Mouse (Mus musculus): ENCODE data around the gene Gm2115. TPM values are rescaled to one million over a fixed set of nuclear protein-coding genes. Genes with fewer than 3 reads are reported as not detected.

Gm2115 gene
- total and polyA plus RNA-seq, 3 experiments = 0.10 to 0.29 (median 0.25) TPM

DNA sequence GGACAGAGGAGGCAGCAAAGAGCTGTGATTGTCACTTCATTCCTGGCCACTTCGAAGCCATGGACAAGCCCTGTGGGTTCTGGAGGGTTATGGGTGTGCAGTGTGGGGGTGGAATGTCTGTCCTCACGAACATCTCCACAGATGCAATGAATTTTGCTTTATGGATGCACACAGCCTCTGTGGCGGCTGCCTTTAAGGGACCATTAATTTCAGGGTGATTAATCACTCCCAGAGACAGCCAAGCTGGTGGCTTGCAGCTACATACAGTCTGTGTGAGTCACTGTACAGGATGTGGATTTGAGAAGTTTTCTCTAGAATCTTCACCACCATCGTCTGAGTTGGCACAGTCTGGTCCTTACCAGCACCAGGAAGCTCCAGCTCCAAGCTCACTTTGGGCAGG lies 17.9 kb downstream of the Gm2115 start:
- Histone ChIP-seq H3K4me1 (ENCODE audit: control insufficient read depth, insufficient read depth, low read length) (no peaks in the 10 kb centered on the region), H3K27ac (no peak overlapping the region), H3K36me3 (ENCODE audit: control insufficient read depth, insufficient read depth, low read length) (no peaks in the 10 kb centered on the region), H3K9ac (ENCODE audit: low read depth, low read length) (no peak overlapping the region), H3K27me3 (ENCODE audit: control insufficient read depth, insufficient read depth, low read length) (no peaks in the 10 kb centered on the region), H3K4me3 (no peak overlapping the region), H3K79me2 (replicated peaks; ENCODE audit: control insufficient read depth, insufficient read depth, low read length) (no peaks in the 10 kb centered on the region)
- intact Hi-C loops (cut with DNase I) = no loop called here
- 63% methylated on average over 4 of the region's 4 CpGs for WGBS
- no peak for DNase-seq
- TF ChIP-seq POLR2A (IDR thresholded peaks at IDR 0.05; ENCODE audit: insufficient read depth, low read depth, low read length) = no peak
- TF ChIP-seq CTCF (IDR thresholded peaks at IDR 0.05) = no peak
- no peak for TF ChIP-seq EP300 (IDR thresholded peaks at IDR 0.05; ENCODE audit: insufficient read depth, low read depth, low read length)

DNA sequence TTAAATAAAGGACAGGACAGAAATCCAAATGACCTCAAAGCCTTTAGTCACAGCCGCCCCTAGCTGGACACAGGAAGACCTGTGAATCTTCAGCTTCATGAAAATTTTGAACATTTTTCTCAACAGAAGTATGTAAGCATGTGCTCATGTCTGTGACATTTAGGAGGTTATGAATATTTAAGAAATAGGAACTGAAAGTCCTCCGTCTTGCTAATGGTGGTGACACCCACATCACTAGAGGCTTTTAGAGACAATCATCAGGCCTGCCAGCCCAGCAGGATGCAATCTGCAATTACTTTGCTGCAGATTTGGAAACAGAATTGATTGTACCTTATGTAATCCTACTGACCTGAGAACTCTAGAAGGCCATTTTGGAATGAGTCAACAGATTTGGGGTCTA lies 22.7 kb downstream of the Gm2115 start:
- Histone ChIP-seq H3K79me2 (replicated peaks; ENCODE audit: control insufficient read depth, insufficient read depth, low read length) (no peaks in the 10 kb centered on the region), H3K27ac (no peak overlapping the region), H3K36me3 (ENCODE audit: control insufficient read depth, insufficient read depth, low read length) (no peaks in the 10 kb centered on the region), H3K27me3 (ENCODE audit: control insufficient read depth, insufficient read depth, low read length) (no peaks in the 10 kb centered on the region), H3K9ac (ENCODE audit: low read depth, low read length) (no peak overlapping the region), H3K4me3 (no peak overlapping the region), H3K4me1 (ENCODE audit: control insufficient read depth, insufficient read depth, low read length) (no peaks in the 10 kb centered on the region)
- DNase-seq = no peak
- TF ChIP-seq POLR2A (IDR thresholded peaks at IDR 0.05; ENCODE audit: insufficient read depth, low read depth, low read length) (no peak), CTCF (IDR thresholded peaks at IDR 0.05) (no peak), EP300 (IDR thresholded peaks at IDR 0.05; ENCODE audit: insufficient read depth, low read depth, low read length) (no peak)
- intact Hi-C loops (cut with DNase I) = no loop called here
- WGBS = 92% methylated on average over 2 of the region's 2 CpGs

DNA sequence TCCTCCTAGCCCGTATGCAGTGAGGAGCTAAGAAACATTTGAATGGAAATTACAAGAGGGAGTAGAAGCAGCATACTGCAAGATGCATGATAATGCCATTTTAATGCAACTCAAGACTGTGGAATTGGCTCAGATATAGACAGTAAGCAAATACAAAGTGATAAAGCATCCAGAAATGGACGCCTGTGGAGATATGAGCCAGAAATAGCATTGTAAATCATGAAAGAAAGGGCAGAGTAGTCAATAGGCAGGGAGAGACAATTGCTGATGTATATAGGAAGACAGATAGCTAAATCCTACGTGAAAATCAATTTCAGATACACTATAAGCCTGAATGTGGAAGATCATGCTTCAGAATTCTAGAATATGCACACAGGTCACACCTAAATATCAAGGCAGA lies 26.5 kb downstream of the Gm2115 start:
- TF ChIP-seq EP300 (IDR thresholded peaks at IDR 0.05; ENCODE audit: insufficient read depth, low read depth, low read length) (no peak), POLR2A (IDR thresholded peaks at IDR 0.05; ENCODE audit: insufficient read depth, low read depth, low read length) (no peak)

DNA sequence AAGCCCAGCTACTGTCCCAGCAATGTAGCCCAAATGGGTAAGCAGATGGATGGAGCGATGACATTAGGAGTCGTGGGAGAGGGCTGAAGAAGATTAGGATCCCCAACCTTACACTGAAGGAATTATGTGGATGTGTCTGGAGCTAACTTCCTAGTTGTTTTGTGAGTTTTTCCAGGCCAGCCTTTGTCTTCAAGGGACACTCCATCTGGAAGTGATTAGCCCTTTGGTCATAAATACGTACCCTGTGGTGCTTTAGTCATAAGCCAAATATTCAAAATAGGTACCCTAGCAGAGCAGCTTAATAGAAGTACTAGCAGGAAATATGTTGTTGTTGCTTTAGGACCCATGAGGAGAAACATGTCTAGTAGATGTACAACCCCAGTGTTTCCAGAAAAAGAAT lies 28.6 kb downstream of the Gm2115 start:
- Histone ChIP-seq H3K27ac (no peak overlapping the region), H3K27me3 (ENCODE audit: control insufficient read depth, insufficient read depth, low read length) (no peaks in the 10 kb centered on the region), H3K36me3 (ENCODE audit: control insufficient read depth, insufficient read depth, low read length) (no peaks in the 10 kb centered on the region), H3K4me3 (no peak overlapping the region), H3K79me2 (replicated peaks; ENCODE audit: control insufficient read depth, insufficient read depth, low read length) (no peaks in the 10 kb centered on the region), H3K9ac (ENCODE audit: low read depth, low read length) (no peak overlapping the region), H3K4me1 (ENCODE audit: control insufficient read depth, insufficient read depth, low read length) (no peaks in the 10 kb centered on the region)
- intact Hi-C loops (cut with DNase I) = no loop called here
- no peak for DNase-seq
- WGBS = 65% methylated on average over 3 of the region's 3 CpGs
- TF ChIP-seq POLR2A (IDR thresholded peaks at IDR 0.05; ENCODE audit: insufficient read depth, low read depth, low read length) = no peak
- no peak for TF ChIP-seq CTCF (IDR thresholded peaks at IDR 0.05)
- no peak for TF ChIP-seq EP300 (IDR thresholded peaks at IDR 0.05; ENCODE audit: insufficient read depth, low read depth, low read length)

More for the DNA sequence above, 26.5 kb downstream of the Gm2115 start:
- H3K9ac ChIP-seq (ENCODE audit: low read depth, low read length) = no peak overlapping the region
- no peaks in the 10 kb centered on the region for H3K79me2 ChIP-seq (replicated peaks; ENCODE audit: control insufficient read depth, insufficient read depth, low read length)
- no peak overlapping the region for H3K4me3 ChIP-seq
- H3K27ac ChIP-seq = no peak overlapping the region
- H3K27me3 ChIP-seq (ENCODE audit: control insufficient read depth, insufficient read depth, low read length) = no peaks in the 10 kb centered on the region
- H3K4me1 ChIP-seq (ENCODE audit: control insufficient read depth, insufficient read depth, low read length) = no peaks in the 10 kb centered on the region
- DNase-seq = no peak
- H3K36me3 ChIP-seq (ENCODE audit: control insufficient read depth, insufficient read depth, low read length) = no peaks in the 10 kb centered on the region
- intact Hi-C loops (cut with DNase I) = no loop called here
- WGBS = 56% methylated on average over 3 of the region's 3 CpGs

DNA sequence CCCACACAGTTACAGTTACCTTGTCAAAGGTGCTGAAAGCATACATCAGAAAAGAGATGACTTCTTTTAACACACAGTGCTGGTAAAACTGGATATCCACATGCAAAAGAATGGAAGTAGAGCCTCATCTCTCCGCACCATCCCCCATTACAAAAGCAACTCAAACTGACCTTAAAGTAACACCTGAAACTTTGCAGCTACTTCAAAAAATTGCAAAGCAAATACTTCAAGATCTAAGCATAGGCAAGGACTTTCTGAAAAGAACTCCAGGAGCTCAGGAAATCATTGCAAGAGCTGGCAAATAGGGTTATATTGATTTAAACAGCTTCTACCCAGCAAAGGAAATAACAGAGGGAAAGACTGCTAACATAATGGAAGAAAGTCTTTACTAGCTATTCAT lies 31.7 kb downstream of the Gm2115 start:
- no peak overlapping the region for H3K27ac ChIP-seq
- DNase-seq = no peak
- no peaks in the 10 kb centered on the region for H3K27me3 ChIP-seq (ENCODE audit: control insufficient read depth, insufficient read depth, low read length)
- 98% methylated on average over 1 of the region's 1 CpGs for WGBS
- no peak overlapping the region for H3K9ac ChIP-seq (ENCODE audit: low read depth, low read length)
- intact Hi-C loops (cut with DNase I) = no loop called here
- no peaks in the 10 kb centered on the region for H3K79me2 ChIP-seq (replicated peaks; ENCODE audit: control insufficient read depth, insufficient read depth, low read length)
- no peak for TF ChIP-seq POLR2A (IDR thresholded peaks at IDR 0.05; ENCODE audit: insufficient read depth, low read depth, low read length)
- TF ChIP-seq EP300 (IDR thresholded peaks at IDR 0.05; ENCODE audit: insufficient read depth, low read depth, low read length) = no peak
- no peak for TF ChIP-seq CTCF (IDR thresholded peaks at IDR 0.05)
- no peak overlapping the region for H3K4me3 ChIP-seq
- H3K4me1 ChIP-seq (ENCODE audit: control insufficient read depth, insufficient read depth, low read length) = no peaks in the 10 kb centered on the region
- no peaks in the 10 kb centered on the region for H3K36me3 ChIP-seq (ENCODE audit: control insufficient read depth, insufficient read depth, low read length)

DNA sequence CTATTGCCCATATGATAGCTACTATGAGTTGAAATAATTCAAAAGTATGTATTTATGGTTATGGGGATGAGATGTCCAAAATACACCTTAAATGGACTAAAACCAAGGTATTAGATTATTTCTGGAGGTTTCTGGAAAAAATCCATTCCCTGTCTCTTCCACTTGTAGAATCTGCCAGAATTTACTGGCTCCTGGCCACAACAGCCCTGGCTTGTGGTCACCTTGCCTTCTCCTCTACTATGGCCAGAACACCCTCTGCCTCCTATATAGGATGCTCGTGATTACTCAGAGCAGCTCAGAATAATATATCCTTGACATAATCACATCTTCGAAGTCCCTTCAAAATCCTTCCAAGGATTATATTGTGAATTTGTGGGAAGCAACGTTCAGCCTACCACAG lies 35.5 kb downstream of the Gm2115 start:
- Histone ChIP-seq H3K27me3 (ENCODE audit: control insufficient read depth, insufficient read depth, low read length) (no peaks in the 10 kb centered on the region), H3K36me3 (ENCODE audit: control insufficient read depth, insufficient read depth, low read length) (no peaks in the 10 kb centered on the region; the same call in 1 of the 2 replicates), H3K79me2 (replicated peaks; ENCODE audit: control insufficient read depth, insufficient read depth, low read length) (no peaks in the 10 kb centered on the region), H3K9ac (ENCODE audit: low read depth, low read length) (no peak overlapping the region), H3K4me3 (no peak overlapping the region), H3K4me1 (ENCODE audit: control insufficient read depth, insufficient read depth, low read length) (no peaks in the 10 kb centered on the region), H3K27ac (no peak overlapping the region)
- WGBS = 68% methylated on average over 3 of the region's 3 CpGs
- TF ChIP-seq POLR2A (IDR thresholded peaks at IDR 0.05; ENCODE audit: insufficient read depth, low read depth, low read length) (no peak), CTCF (IDR thresholded peaks at IDR 0.05) (no peak), EP300 (IDR thresholded peaks at IDR 0.05; ENCODE audit: insufficient read depth, low read depth, low read length) (no peak)
- intact Hi-C loops (cut with DNase I) = no loop called here
- no peak for DNase-seq
